Mouse (Mus musculus): ENCODE results near the gene Olfr642.

Gene Olfr642
- long read RNA-seq, experiment 1 = 0 reads
- long read RNA-seq, experiment 2 = 0 reads

GRCm38 (mm10) chr7:104052566-104052965, at the start of gene Olfr642:
Gene Olfr642 (minus strand): TSS chr7:104052666.
- intact Hi-C loops (cut with DNase I) = no loop called here

GRCm38 (mm10) chr7:104085365-104085764, 32.9 kb upstream of the Olfr642 start, which contains the start of gene Olfr645:
Gene Olfr645 (minus strand): TSS chr7:104085465.
- intact Hi-C loops (cut with DNase I) = no loop called here

- intact Hi-C loops (cut with DNase I) = no loop called here
Measured at GRCm38 (mm10) chr7:104071769-104072168, 19.3 kb upstream of the Olfr642 start, which contains the start of gene Olfr644. Gene Olfr644 (minus strand): TSS chr7:104071869.

- intact Hi-C loops (cut with DNase I) = no loop called here
Measured at GRCm38 (mm10) chr7:104061345-104061744, 8.9 kb upstream of the Olfr642 start, which contains the start of gene 4930516K23Rik. Gene 4930516K23Rik (minus strand): TSS chr7:104061445.

- intact Hi-C loops (cut with DNase I) = no loop called here
Measured at GRCm38 (mm10) chr7:104059215-104059614, 6.7 kb upstream of the Olfr642 start.

GRCm38 (mm10) chr7:104050745-104051144, 1.7 kb downstream of the Olfr642 start:
- intact Hi-C loops (cut with DNase I) = no loop called here

- intact Hi-C loops (cut with DNase I) = no loop called here
Measured at GRCm38 (mm10) chr7:104035145-104035544, 17.3 kb downstream of the Olfr642 start, which contains the start of gene Olfr641. Gene Olfr641 (plus strand): TSS chr7:104035445.

- intact Hi-C loops (cut with DNase I) = no loop called here
Measured at GRCm38 (mm10) chr7:104026978-104027377, 25.5 kb downstream of the Olfr642 start.

GRCm38 (mm10) chr7:104025473-104025872, 27.0 kb downstream of the Olfr642 start, which contains the start of gene Olfr640:
Gene Olfr640 (minus strand): TSS chr7:104025573.
- intact Hi-C loops (cut with DNase I) = no loop called here

GRCm38 (mm10) chr7:104021651-104022050, 30.8 kb downstream of the Olfr642 start:
- intact Hi-C loops (cut with DNase I) = no loop called here

- intact Hi-C loops (cut with DNase I) = no loop called here
Measured at GRCm38 (mm10) chr7:104018953-104019352, 33.5 kb downstream of the Olfr642 start.

GRCm38 (mm10) chr7:104017203-104017602, 35.3 kb downstream of the Olfr642 start, which contains the start of gene Olfr639:
Gene Olfr639 (minus strand): TSS chr7:104017303.
- intact Hi-C loops (cut with DNase I) = no loop called here

GRCm38 (mm10) chr7:103999124-103999523, 53.3 kb downstream of the Olfr642 start:
- intact Hi-C loops (cut with DNase I) = no loop called here

- intact Hi-C loops (cut with DNase I) = no loop called here
Measured at GRCm38 (mm10) chr7:103998446-103998845, 54.0 kb downstream of the Olfr642 start, which contains the start of gene Olfr638. Gene Olfr638 (plus strand): TSS chr7:103998746.
